Mouse (Mus musculus): Measurements from ENCODE around the gene 7420426K07Rik. TPM values are rescaled to one million over a fixed set of nuclear protein-coding genes. Genes with fewer than 3 reads are reported as not detected.

The 7420426K07Rik gene
- polyA plus RNA-seq, 2 experiments = not detected

GRCm38 (mm10) chr9:98920629-98921523 lies 18.0 kb downstream of the 7420426K07Rik start:
- DNase-seq (ENCODE audit: low read depth in 3 of 3, low spot score in 3 of 3) (no peak), ATAC-seq (ENCODE audit: insufficient read depth) (no peak)
- no peaks in the 10 kb centered on the region for H3K4me1 ChIP-seq (replicated peaks; ENCODE audit: control insufficient read depth in 2 of 2, insufficient read depth in 2 of 2, low read length in 1 of 2)
- no peak overlapping the region for H3K9ac ChIP-seq (replicated peaks)
- WGBS (ENCODE audit: insufficient replicate concordance) = 72% methylated on average over 5 of the region's 5 CpGs
- TF ChIP-seq EP300 (IDR thresholded peaks at IDR 0.05; ENCODE audit: low read depth) (no peak), CTCF (IDR thresholded peaks at IDR 0.05; ENCODE audit: low read depth) (no peak)
- H3K9me3 ChIP-seq (ENCODE audit: control insufficient read depth, low read length) = no peaks in the 10 kb centered on the region
- no peak overlapping the region for H3K4me3 ChIP-seq (ENCODE audit: insufficient read depth in 1 of 2, low read depth in 2 of 2, low read length in 2 of 2)
- H3K27me3 ChIP-seq (ENCODE audit: control insufficient read depth, insufficient read depth, low read length) = no peaks in the 10 kb centered on the region
- H3K36me3 ChIP-seq (replicated peaks; ENCODE audit: control insufficient read depth, insufficient read depth, low read depth) = no peaks in the 10 kb centered on the region
- no peak overlapping the region for H3K4me2 ChIP-seq (ENCODE audit: low read depth)
- H3K27ac ChIP-seq = no peak overlapping the region

DNA sequence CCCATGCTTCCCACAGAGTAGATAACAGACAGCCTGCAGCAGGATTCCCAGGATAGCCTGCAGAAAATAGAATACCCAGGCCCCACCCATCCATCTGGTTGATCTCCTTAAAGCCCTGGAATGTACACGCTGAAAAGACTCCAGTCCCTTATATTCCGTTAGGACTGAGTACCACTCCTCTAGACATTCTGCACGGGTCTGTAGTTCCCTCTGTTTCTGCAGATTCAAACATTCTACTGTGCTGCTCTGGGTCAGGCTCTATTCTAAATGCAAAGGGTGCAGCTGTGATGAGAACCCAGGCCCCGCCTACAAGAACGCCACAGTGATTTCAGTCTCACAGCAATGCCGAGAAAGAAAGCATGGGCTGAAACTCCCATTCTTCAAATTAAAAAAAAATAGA lies 20.2 kb downstream of the 7420426K07Rik start:
- H3K9ac ChIP-seq (replicated peaks) = no peak overlapping the region
- no peak overlapping the region for H3K27ac ChIP-seq
- no peaks in the 10 kb centered on the region for H3K36me3 ChIP-seq (replicated peaks; ENCODE audit: control insufficient read depth, insufficient read depth, low read depth)
- DNase-seq (ENCODE audit: low read depth in 3 of 3, low spot score in 3 of 3) = no peak
- ATAC-seq (ENCODE audit: insufficient read depth) = no peak
- H3K4me2 ChIP-seq (ENCODE audit: low read depth) = no peak overlapping the region
- no peaks in the 10 kb centered on the region for H3K4me1 ChIP-seq (replicated peaks; ENCODE audit: control insufficient read depth in 2 of 2, insufficient read depth in 2 of 2, low read length in 1 of 2)
- H3K27me3 ChIP-seq (ENCODE audit: control insufficient read depth, insufficient read depth, low read length) = no peaks in the 10 kb centered on the region
- no peak for TF ChIP-seq CTCF (IDR thresholded peaks at IDR 0.05; ENCODE audit: low read depth)
- TF ChIP-seq EP300 (IDR thresholded peaks at IDR 0.05; ENCODE audit: low read depth) = no peak
- H3K9me3 ChIP-seq (ENCODE audit: control insufficient read depth, low read length) = no peaks in the 10 kb centered on the region
- H3K4me3 ChIP-seq (ENCODE audit: insufficient read depth in 1 of 2, low read depth in 2 of 2, low read length in 2 of 2) = no peak overlapping the region
- WGBS (ENCODE audit: insufficient replicate concordance) = 37% methylated on average over 6 of the region's 6 CpGs

DNA sequence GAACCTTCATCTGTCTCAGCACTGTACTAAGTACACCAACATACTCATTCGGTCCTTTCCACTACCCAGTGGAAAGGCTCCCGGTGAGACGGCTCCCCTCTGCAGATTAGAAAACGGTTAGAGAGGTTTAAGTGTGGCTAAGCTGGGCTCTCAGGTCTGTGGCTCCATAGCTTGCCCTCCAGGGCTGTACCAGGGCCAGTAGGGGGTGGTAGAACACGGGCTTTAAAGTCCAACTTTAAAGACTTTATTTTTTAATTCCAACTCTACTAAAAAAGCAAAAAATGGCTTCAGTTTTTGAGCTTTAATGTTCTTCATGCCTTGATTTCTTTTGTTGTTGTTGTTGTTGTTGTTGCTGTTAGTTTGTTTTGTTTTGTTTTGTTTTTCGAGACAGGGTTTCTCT lies 21.3 kb downstream of the 7420426K07Rik start:
- WGBS (ENCODE audit: insufficient replicate concordance) = 46% methylated on average over 6 of the region's 6 CpGs
- no peak overlapping the region for H3K4me2 ChIP-seq (ENCODE audit: low read depth)
- no peak overlapping the region for H3K27ac ChIP-seq
- H3K4me1 ChIP-seq (replicated peaks; ENCODE audit: control insufficient read depth in 2 of 2, insufficient read depth in 2 of 2, low read length in 1 of 2) = no peaks in the 10 kb centered on the region
- ATAC-seq (ENCODE audit: insufficient read depth) (no peak), DNase-seq (ENCODE audit: low read depth in 3 of 3, low spot score in 3 of 3) (no peak)
- no peak overlapping the region for H3K9ac ChIP-seq (replicated peaks)
- TF ChIP-seq CTCF (IDR thresholded peaks at IDR 0.05; ENCODE audit: low read depth) (no peak), EP300 (IDR thresholded peaks at IDR 0.05; ENCODE audit: low read depth) (no peak)
- no peaks in the 10 kb centered on the region for H3K9me3 ChIP-seq (ENCODE audit: control insufficient read depth, low read length)
- H3K4me3 ChIP-seq (ENCODE audit: insufficient read depth in 1 of 2, low read depth in 2 of 2, low read length in 2 of 2) = no peak overlapping the region
- no peaks in the 10 kb centered on the region for H3K36me3 ChIP-seq (replicated peaks; ENCODE audit: control insufficient read depth, insufficient read depth, low read depth)
- no peaks in the 10 kb centered on the region for H3K27me3 ChIP-seq (ENCODE audit: control insufficient read depth, insufficient read depth, low read length)

- no peak for DNase-seq (ENCODE audit: low read depth in 3 of 3, low spot score in 3 of 3)
- no peak overlapping the region for H3K9ac ChIP-seq (replicated peaks)
- no peaks in the 10 kb centered on the region for H3K9me3 ChIP-seq (ENCODE audit: control insufficient read depth, low read length)
- no peak for ATAC-seq (ENCODE audit: insufficient read depth)
- H3K4me1 ChIP-seq (replicated peaks; ENCODE audit: control insufficient read depth in 2 of 2, insufficient read depth in 2 of 2, low read length in 1 of 2) = no peaks in the 10 kb centered on the region
- TF ChIP-seq EP300 (IDR thresholded peaks at IDR 0.05; ENCODE audit: low read depth) (no peak), CTCF (IDR thresholded peaks at IDR 0.05; ENCODE audit: low read depth) (peak; percentile 65)
- no peak overlapping the region for H3K27ac ChIP-seq
- no peaks in the 10 kb centered on the region for H3K36me3 ChIP-seq (replicated peaks; ENCODE audit: control insufficient read depth, insufficient read depth, low read depth)
- no peaks in the 10 kb centered on the region for H3K27me3 ChIP-seq (ENCODE audit: control insufficient read depth, insufficient read depth, low read length)
- no peak overlapping the region for H3K4me3 ChIP-seq (ENCODE audit: insufficient read depth in 1 of 2, low read depth in 2 of 2, low read length in 2 of 2)
- 72% methylated on average over 2 of the region's 2 CpGs for WGBS (ENCODE audit: insufficient replicate concordance)
- H3K4me2 ChIP-seq (ENCODE audit: low read depth) = no peak overlapping the region
These were observed 26.6 kb downstream of the 7420426K07Rik start for GRCm38 (mm10) chr9:98929496-98929895.

DNA sequence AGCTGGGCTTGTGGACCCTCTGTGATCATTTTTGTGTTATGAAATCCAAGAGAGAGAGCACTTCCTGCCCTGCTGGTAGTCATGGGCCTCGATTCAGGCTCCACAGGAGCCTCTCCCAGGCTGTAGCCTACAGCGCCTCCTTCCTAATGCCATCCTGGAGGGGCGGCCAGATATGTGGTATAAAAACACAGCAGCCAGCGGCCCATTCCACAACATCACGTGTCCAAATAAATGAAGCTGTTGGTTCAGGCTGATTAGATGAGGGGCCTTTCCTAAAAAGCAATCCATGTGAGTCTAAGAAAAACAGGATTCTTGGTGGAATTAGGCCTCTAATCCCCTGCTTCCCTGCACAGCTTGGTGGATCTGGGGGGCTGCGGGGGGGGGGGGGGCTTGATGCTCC lies 30.0 kb downstream of the 7420426K07Rik start:
- H3K27ac ChIP-seq = no peak overlapping the region
- H3K4me1 ChIP-seq (replicated peaks; ENCODE audit: control insufficient read depth in 2 of 2, insufficient read depth in 2 of 2, low read length in 1 of 2) = no peaks in the 10 kb centered on the region
- TF ChIP-seq CTCF (IDR thresholded peaks at IDR 0.05; ENCODE audit: low read depth) (no peak), EP300 (IDR thresholded peaks at IDR 0.05; ENCODE audit: low read depth) (no peak)
- H3K27me3 ChIP-seq (ENCODE audit: control insufficient read depth, insufficient read depth, low read length) = no peaks in the 10 kb centered on the region
- ATAC-seq (ENCODE audit: insufficient read depth) (no peak), DNase-seq (ENCODE audit: low read depth in 3 of 3, low spot score in 3 of 3) (no peak)
- no peaks in the 10 kb centered on the region for H3K36me3 ChIP-seq (replicated peaks; ENCODE audit: control insufficient read depth, insufficient read depth, low read depth)
- H3K9me3 ChIP-seq (ENCODE audit: control insufficient read depth, low read length) = no peaks in the 10 kb centered on the region
- H3K9ac ChIP-seq (replicated peaks) = no peak overlapping the region
- WGBS (ENCODE audit: insufficient replicate concordance) = 41% methylated on average over 6 of the region's 6 CpGs
- no peak overlapping the region for H3K4me2 ChIP-seq (ENCODE audit: low read depth)
- H3K4me3 ChIP-seq (ENCODE audit: insufficient read depth in 1 of 2, low read depth in 2 of 2, low read length in 2 of 2) = no peak overlapping the region

All from liver, embryonic 14.5 days (tissue).